Mouse (Mus musculus) liver, postnatal 0 days (tissue): ENCODE measurements around the gene Myoz1. TPM values are rescaled to one million over a fixed set of nuclear protein-coding genes. Genes with fewer than 3 reads are reported as not detected.
A peak's percentile ranks its signal among the peaks of the same experiment; 100 is the strongest.

Experiments
- ATAC-seq: fragments of 200-750 bp; cut with Nextera tagmentation; 2 replicates; pipeline ENCODE4 v1.8.0; 2017; ENCODE audit warnings: mild to moderate bottlenecking, moderate library complexity
- DNase-seq: peaks from one replicate; pipeline ENCODE4 v3.0.0-alpha.2; 2016
- H3K27ac ChIP-seq: fragments of 300-500 bp; sonication (generic); 2 replicates; pipeline ENCODE4 v1.5.1; 2014; ENCODE audit warnings: antibody characterized with exemption, moderate library complexity, mild to moderate bottlenecking, low read depth
- H3K27me3 ChIP-seq: fragments of 300-500 bp; sonication (generic); 2 replicates; pipeline ENCODE4 v1.6.1; 2014; ENCODE audit warnings: low read length, control low read depth, mixed read lengths; ENCODE audit not compliant: insufficient read depth
- H3K36me3 ChIP-seq: fragments of 300-500 bp; sonication (generic); replicated peaks from 2 replicates; pipeline ENCODE4 v1.6.1; 2014; ENCODE audit warnings: mild to moderate bottlenecking, control low read depth, low read length, moderate library complexity, mixed read lengths; ENCODE audit not compliant: insufficient read depth
- H3K4me1 ChIP-seq: fragments of 300-500 bp; sonication (generic); 2 replicates; pipeline ENCODE4 v1.6.1; 2014; ENCODE audit warnings: antibody characterized with exemption, mild to moderate bottlenecking, control low read depth; ENCODE audit not compliant: insufficient read depth
- H3K4me2 ChIP-seq: fragments of 300-500 bp; sonication (generic); 2 replicates; pipeline ENCODE4 v1.6.1; 2014; ENCODE audit warnings: low read depth, mild to moderate bottlenecking, low read length, moderate library complexity, mixed read lengths
- H3K4me3 ChIP-seq: fragments of 300-500 bp; sonication (generic); 2 replicates; pipeline ENCODE4 v1.5.1; 2014; ENCODE audit warnings: low read depth, low read length
- H3K9ac ChIP-seq: fragments of 300-500 bp; sonication (generic); replicated peaks from 2 replicates; pipeline ENCODE4 v1.6.1; 2014; ENCODE audit warnings: mild to moderate bottlenecking, moderate library complexity
- H3K9me3 ChIP-seq: fragments of 300-500 bp; sonication (generic); 2 replicates; pipeline ENCODE4 v1.6.1; 2016; ENCODE audit warnings: mild to moderate bottlenecking, control low read depth, low read length, mixed read lengths
- CTCF ChIP-seq: sonication (generic); IDR thresholded peaks from 2 replicates; pipeline ENCODE4 v1.5.1; 2016; ENCODE audit warnings: antibody characterized with exemption, low read depth
- EP300 ChIP-seq: IDR thresholded peaks from 2 replicates; pipeline ENCODE4 v1.6.1; 2016; ENCODE audit warnings: antibody characterized with exemption, low read depth, mild to moderate bottlenecking
- WGBS: fragments of 180-500 bp; shearing (Covaris S2); extraction: QIAGEN DNeasy Blood & Tissue Kit; methylation state at CpG from one replicate; pipeline ENCODE4 v1.1.7; 2014; ENCODE audit not compliant: insufficient replicate concordance; 5-methylcytosine and 5-hydroxymethylcytosine counted together
- polyA plus RNA-seq: library from polyadenylated mRNA; unstranded; fragments of >200 nt; fragmentation: Nextera tagmentation; extraction: Ambion mirVana; gene quantifications from 2 replicates; pipeline ENCODE4 v1.2.1, GENCODE M21; 2015

Myoz1 gene
- polyA plus RNA-seq, 1 experiment from 2014 or later: 0.41 TPM

- Histone ChIP-seq H3K9me3 (no peaks in the 10 kb centered on the region), H3K4me1 (peaks cover 27% of the 10 kb centered on the region), H3K36me3 (peaks cover 56% of the 10 kb centered on the region), H3K27ac (peak overlapping the region; percentile 96; the same call in 1 of the 2 replicates), H3K4me3 (no peak overlapping the region), H3K4me2 (no peak overlapping the region), H3K9ac (no peak overlapping the region), H3K27me3 (no peaks in the 10 kb centered on the region)
- ATAC-seq (no peak), DNase-seq (no peak)
- WGBS: 78% methylated on average over 10 of the region's 10 CpGs
- TF ChIP-seq EP300 (no peak), CTCF (no peak)
These were observed 37.3 kb upstream of the Myoz1 start for GRCm38 (mm10) chr14:20693589-20694101.

- ATAC-seq (no peak), DNase-seq (no peak)
- peaks cover 71% of the 10 kb centered on the region for H3K36me3 ChIP-seq
- TF ChIP-seq EP300 (no peak), CTCF (no peak)
- H3K9ac ChIP-seq: no peak overlapping the region
- H3K4me3 ChIP-seq: no peak overlapping the region
- H3K4me2 ChIP-seq: no peak overlapping the region
- H3K4me1 ChIP-seq: peaks cover 22% of the 10 kb centered on the region
- H3K27me3 ChIP-seq: no peaks in the 10 kb centered on the region
- H3K27ac ChIP-seq: no peak overlapping the region
- 83% methylated on average over 6 of the region's 6 CpGs for WGBS
- H3K9me3 ChIP-seq: no peaks in the 10 kb centered on the region
These were observed 35.4 kb upstream of the Myoz1 start for GRCm38 (mm10) chr14:20691772-20692171.

GRCm38 (mm10) chr14:20689009-20689408 lies 32.7 kb upstream of the Myoz1 start:
- Histone ChIP-seq H3K4me1 (peaks cover 3% of the 10 kb centered on the region; the same call in 1 of the 2 replicates), H3K27me3 (no peaks in the 10 kb centered on the region), H3K4me2 (no peak overlapping the region), H3K4me3 (no peak overlapping the region), H3K36me3 (peaks cover 95% of the 10 kb centered on the region), H3K9ac (no peak overlapping the region), H3K27ac (no peak overlapping the region), H3K9me3 (no peaks in the 10 kb centered on the region)
- no peak for DNase-seq
- no peak for ATAC-seq
- WGBS: 89% methylated on average over 2 of the region's 2 CpGs
- TF ChIP-seq CTCF (no peak), EP300 (no peak)

DNA sequence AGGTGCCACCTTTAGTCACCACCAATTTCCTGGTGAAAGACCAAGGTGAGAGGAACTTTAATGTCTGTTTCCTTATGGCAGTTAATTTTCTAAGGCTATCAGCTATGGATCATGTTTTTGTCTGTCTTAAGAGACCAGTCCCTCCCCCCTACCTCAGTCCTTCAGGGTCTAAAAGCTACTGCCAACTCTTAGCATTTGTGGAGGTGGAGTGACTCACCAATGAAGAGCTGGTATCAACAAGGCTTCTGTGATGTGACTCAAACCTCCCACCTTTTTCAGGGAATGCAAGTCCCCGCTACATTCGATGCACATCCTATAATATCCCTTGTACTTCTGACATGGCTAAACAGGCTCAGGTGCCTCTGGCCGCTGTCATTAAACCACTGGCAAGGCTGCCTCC lies 30.2 kb upstream of the Myoz1 start:
- Histone ChIP-seq H3K4me3 (no peak overlapping the region), H3K27ac (no peak overlapping the region), H3K4me2 (no peak overlapping the region), H3K27me3 (no peaks in the 10 kb centered on the region), H3K9ac (no peak overlapping the region), H3K36me3 (peaks cover 96% of the 10 kb centered on the region), H3K9me3 (no peaks in the 10 kb centered on the region), H3K4me1 (peaks cover 7% of the 10 kb centered on the region; the same call in 1 of the 2 replicates)
- ATAC-seq (no peak), DNase-seq (no peak)
- TF ChIP-seq EP300: no peak
- no peak for TF ChIP-seq CTCF
- WGBS: 90% methylated on average over 3 of the region's 3 CpGs

- ATAC-seq (peak; percentile 81), DNase-seq (peak; percentile 47)
- Histone ChIP-seq H3K27ac (peak overlapping the region; percentile 57; the same call in 1 of the 2 replicates), H3K4me2 (no peak overlapping the region), H3K4me1 (peaks cover 10% of the 10 kb centered on the region; the same call in 1 of the 2 replicates), H3K4me3 (no peak overlapping the region), H3K9ac (no peak overlapping the region), H3K27me3 (no peaks in the 10 kb centered on the region), H3K9me3 (no peaks in the 10 kb centered on the region), H3K36me3 (peaks cover 87% of the 10 kb centered on the region)
- WGBS: 39% methylated on average over 3 of the region's 3 CpGs
- TF ChIP-seq CTCF: no peak
- TF ChIP-seq EP300: no peak
These were observed 26.2 kb upstream of the Myoz1 start for GRCm38 (mm10) chr14:20682498-20682897.

- peaks cover 87% of the 10 kb centered on the region for H3K36me3 ChIP-seq
These were observed 25.4 kb upstream of the Myoz1 start for GRCm38 (mm10) chr14:20681742-20682141.

DNA sequence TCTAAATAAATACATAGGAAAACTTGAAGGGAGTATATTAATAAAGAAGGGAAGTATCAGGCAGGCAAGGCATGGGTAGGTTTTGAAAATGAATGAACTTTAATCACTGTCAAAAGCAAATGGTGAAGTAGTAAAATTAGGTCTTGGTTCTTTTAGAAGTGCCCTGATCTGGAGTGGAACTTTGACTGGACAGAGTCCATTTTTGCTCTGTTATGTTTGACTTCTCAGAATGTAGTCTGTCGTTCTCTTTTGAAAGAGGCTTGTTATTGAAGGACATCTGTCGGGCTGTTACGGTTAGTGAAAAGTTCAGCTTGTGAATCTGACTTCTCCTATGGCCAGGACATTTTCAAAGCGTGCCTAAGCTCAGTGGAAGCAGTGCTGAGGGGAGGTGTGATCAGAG lies 21.6 kb upstream of the Myoz1 start:
- WGBS: 72% methylated on average over 4 of the region's 4 CpGs
- Histone ChIP-seq H3K27ac (peak overlapping the region; percentile 66), H3K27me3 (no peaks in the 10 kb centered on the region), H3K36me3 (peaks cover 60% of the 10 kb centered on the region), H3K9ac (no peak overlapping the region), H3K4me3 (no peak overlapping the region), H3K4me2 (no peak overlapping the region), H3K9me3 (no peaks in the 10 kb centered on the region), H3K4me1 (peaks cover 24% of the 10 kb centered on the region)
- ATAC-seq (no peak), DNase-seq (no peak)
- TF ChIP-seq EP300 (no peak), CTCF (no peak)

More at GRCm38 (mm10) chr14:20681742-20682141, 25.4 kb upstream of the Myoz1 start:
- DNase-seq (no peak), ATAC-seq (no peak)
- WGBS: 70% methylated on average over 2 of the region's 2 CpGs
- H3K27me3 ChIP-seq: no peaks in the 10 kb centered on the region
- no peak overlapping the region for H3K9ac ChIP-seq
- H3K4me1 ChIP-seq: peaks cover 10% of the 10 kb centered on the region; the same call in 1 of the 2 replicates
- TF ChIP-seq CTCF (no peak), EP300 (no peak)
- H3K9me3 ChIP-seq: no peaks in the 10 kb centered on the region
- H3K4me3 ChIP-seq: no peak overlapping the region
- H3K4me2 ChIP-seq: no peak overlapping the region
- peak overlapping the region; percentile 57; the same call in 1 of the 2 replicates for H3K27ac ChIP-seq
